Mouse (Mus musculus): ENCODE data around the gene Pcyox1. TPM values are rescaled to one million over a fixed set of nuclear protein-coding genes. Genes with fewer than 3 reads are reported as not detected.

The Pcyox1 gene
- total RNA-seq, 1 experiment, result 41.5 TPM

- Histone ChIP-seq H3K4me1 (ENCODE audit: control insufficient read depth in 2 of 2, insufficient read depth in 2 of 2, low read length in 2 of 2, poor library complexity in 1 of 2) (peaks cover 6 to 7% of the 10 kb centered on the region in 2 experiments; a peak in 2 of 4 replicates), H3K9me3 (ENCODE audit: control insufficient read depth, insufficient read depth, low read depth, low read length) (no peaks in the 10 kb centered on the region), H3K36me3 (ENCODE audit: control insufficient read depth, insufficient read depth, low read length, poor library complexity, severe bottlenecking) (peaks cover 9% of the 10 kb centered on the region; the same call in 1 of the 2 replicates), H3K27ac (ENCODE audit: insufficient read depth, low read depth, low read length, poor library complexity, severe bottlenecking) (no peak overlapping the region), H3K4me3 (ENCODE audit: insufficient read depth in 1 of 2, low read depth in 1 of 2, low read length in 2 of 2, poor library complexity in 1 of 2, severe bottlenecking in 1 of 2) (peak overlapping the region; percentile 88 to 94), H3K9ac (ENCODE audit: insufficient read depth, low read depth, low read length, poor library complexity, severe bottlenecking) (peak overlapping the region; percentile 81)
- DNase-seq (ENCODE audit: low read depth, low spot score), result no peak
- TF ChIP-seq CHD2 (IDR thresholded peaks at IDR 0.05; ENCODE audit: low read depth, low read length), result no peak
- TF ChIP-seq HCFC1 (IDR thresholded peaks at IDR 0.05; ENCODE audit: borderline replicate concordance, insufficient read depth, low read length), result no peak
- TF ChIP-seq MAFK (IDR thresholded peaks at IDR 0.05; ENCODE audit: insufficient read depth, low read depth, low read length), result no peak
- no peak for TF ChIP-seq ZC3H11A (IDR thresholded peaks at IDR 0.05; ENCODE audit: borderline replicate concordance, low read depth, low read length)
- no peak for TF ChIP-seq ZNF384 (IDR thresholded peaks at IDR 0.05; ENCODE audit: low read depth, low read length)
- in situ Hi-C loops (cut with MboI; ENCODE audit: low sequenced_read_pairs in 2 of 2, unreplicated experiment in 2 of 2), result no loop called here
Measured at GRCm38 (mm10) chr6:86397257-86397980, 465 bp upstream of the Pcyox1 start.

DNA sequence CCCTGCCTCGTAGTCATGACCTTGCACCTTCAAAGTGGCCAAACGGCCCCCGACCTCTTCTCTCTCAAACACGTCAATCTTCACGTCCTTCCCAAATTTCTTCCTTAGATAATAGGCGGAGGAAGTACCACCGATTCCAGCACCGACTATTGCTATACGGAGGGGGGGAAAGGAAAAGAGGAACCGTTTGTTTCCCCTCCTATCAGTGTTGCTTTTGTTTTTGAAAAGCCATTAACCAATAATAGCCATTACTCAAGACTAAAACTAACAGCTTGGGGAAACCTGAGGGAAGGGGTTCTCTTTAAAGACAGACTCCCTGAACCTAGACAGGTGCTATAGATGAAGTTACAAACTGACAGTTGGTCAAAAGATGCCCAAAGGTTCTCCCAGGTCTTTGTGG, 985 bp downstream of the Pcyox1 start:
- Histone ChIP-seq H3K27ac (ENCODE audit: insufficient read depth, low read depth, low read length, poor library complexity, severe bottlenecking) (no peak overlapping the region), H3K4me3 (ENCODE audit: insufficient read depth in 1 of 2, low read depth in 1 of 2, low read length in 2 of 2, poor library complexity in 1 of 2, severe bottlenecking in 1 of 2) (peak overlapping the region; percentile 88 to 94), H3K9me3 (ENCODE audit: control insufficient read depth, insufficient read depth, low read depth, low read length) (no peaks in the 10 kb centered on the region), H3K36me3 (ENCODE audit: control insufficient read depth, insufficient read depth, low read length, poor library complexity, severe bottlenecking) (peaks cover 16% of the 10 kb centered on the region), H3K9ac (ENCODE audit: insufficient read depth, low read depth, low read length, poor library complexity, severe bottlenecking) (peak overlapping the region; percentile 84), H3K4me1 (ENCODE audit: control insufficient read depth in 2 of 2, insufficient read depth in 2 of 2, low read length in 2 of 2, poor library complexity in 1 of 2) (peaks cover 6 to 7% of the 10 kb centered on the region in 2 experiments; a peak in 2 of 4 replicates)
- TF ChIP-seq MAFK (IDR thresholded peaks at IDR 0.05; ENCODE audit: insufficient read depth, low read depth, low read length), result no peak
- no peak for TF ChIP-seq HCFC1 (IDR thresholded peaks at IDR 0.05; ENCODE audit: borderline replicate concordance, insufficient read depth, low read length)
- no peak for TF ChIP-seq ZC3H11A (IDR thresholded peaks at IDR 0.05; ENCODE audit: borderline replicate concordance, low read depth, low read length)
- TF ChIP-seq ZNF384 (IDR thresholded peaks at IDR 0.05; ENCODE audit: low read depth, low read length), result no peak
- TF ChIP-seq CHD2 (IDR thresholded peaks at IDR 0.05; ENCODE audit: low read depth, low read length), result no peak
- in situ Hi-C loops (cut with MboI; ENCODE audit: low sequenced_read_pairs in 2 of 2, unreplicated experiment in 2 of 2), result no loop called here
- DNase-seq (ENCODE audit: low read depth, low spot score), result no peak

DNA sequence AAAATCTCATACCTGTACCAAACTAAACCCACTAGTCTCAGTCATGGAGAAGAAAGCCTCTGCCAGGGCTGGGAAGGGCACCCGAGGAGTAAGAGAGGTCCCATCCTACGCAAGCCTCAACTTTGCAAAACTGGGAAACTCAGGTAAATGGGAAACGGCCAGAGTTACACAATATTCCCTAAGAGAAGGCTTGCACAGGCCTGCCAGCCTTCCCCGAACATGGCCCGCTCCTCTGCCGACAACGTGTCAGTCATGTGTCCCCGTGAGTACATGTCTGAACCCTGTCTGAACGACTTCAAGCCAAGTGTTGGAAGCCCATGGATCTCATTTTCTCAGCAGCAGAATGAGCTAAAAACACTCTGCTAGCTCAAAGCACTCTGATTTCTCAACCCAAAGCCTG, 1.9 kb downstream of the Pcyox1 start:
- Histone ChIP-seq H3K9ac (ENCODE audit: insufficient read depth, low read depth, low read length, poor library complexity, severe bottlenecking) (no peak overlapping the region), H3K9me3 (ENCODE audit: control insufficient read depth, insufficient read depth, low read depth, low read length) (no peaks in the 10 kb centered on the region), H3K4me3 (ENCODE audit: insufficient read depth in 1 of 2, low read depth in 1 of 2, low read length in 2 of 2, poor library complexity in 1 of 2, severe bottlenecking in 1 of 2) (no peak overlapping the region), H3K36me3 (ENCODE audit: control insufficient read depth, insufficient read depth, low read length, poor library complexity, severe bottlenecking) (peaks cover 22% of the 10 kb centered on the region), H3K27ac (ENCODE audit: insufficient read depth, low read depth, low read length, poor library complexity, severe bottlenecking) (no peak overlapping the region), H3K4me1 (ENCODE audit: control insufficient read depth in 2 of 2, insufficient read depth in 2 of 2, low read length in 2 of 2, poor library complexity in 1 of 2) (peaks cover 6 to 7% of the 10 kb centered on the region in 2 experiments; a peak in 2 of 4 replicates)
- TF ChIP-seq MAFK (IDR thresholded peaks at IDR 0.05; ENCODE audit: insufficient read depth, low read depth, low read length) (no peak), ZNF384 (IDR thresholded peaks at IDR 0.05; ENCODE audit: low read depth, low read length) (no peak), ZC3H11A (IDR thresholded peaks at IDR 0.05; ENCODE audit: borderline replicate concordance, low read depth, low read length) (no peak), HCFC1 (IDR thresholded peaks at IDR 0.05; ENCODE audit: borderline replicate concordance, insufficient read depth, low read length) (no peak), CHD2 (IDR thresholded peaks at IDR 0.05; ENCODE audit: low read depth, low read length) (no peak)
- in situ Hi-C loops (cut with MboI; ENCODE audit: low sequenced_read_pairs in 2 of 2, unreplicated experiment in 2 of 2), result no loop called here
- DNase-seq (ENCODE audit: low read depth, low spot score), result no peak

- H3K36me3 ChIP-seq (ENCODE audit: control insufficient read depth, insufficient read depth, low read length, poor library complexity, severe bottlenecking), result peaks cover 24% of the 10 kb centered on the region
- no peak overlapping the region for H3K4me3 ChIP-seq (ENCODE audit: insufficient read depth in 1 of 2, low read depth in 1 of 2, low read length in 2 of 2, poor library complexity in 1 of 2, severe bottlenecking in 1 of 2)
- no peak overlapping the region for H3K9ac ChIP-seq (ENCODE audit: insufficient read depth, low read depth, low read length, poor library complexity, severe bottlenecking)
- in situ Hi-C loops (cut with MboI; ENCODE audit: low sequenced_read_pairs in 2 of 2, unreplicated experiment in 2 of 2), result no loop called here
- no peak for TF ChIP-seq ZNF384 (IDR thresholded peaks at IDR 0.05; ENCODE audit: low read depth, low read length)
- TF ChIP-seq HCFC1 (IDR thresholded peaks at IDR 0.05; ENCODE audit: borderline replicate concordance, insufficient read depth, low read length), result no peak
- TF ChIP-seq MAFK (IDR thresholded peaks at IDR 0.05; ENCODE audit: insufficient read depth, low read depth, low read length), result no peak
- TF ChIP-seq CHD2 (IDR thresholded peaks at IDR 0.05; ENCODE audit: low read depth, low read length), result no peak
- TF ChIP-seq ZC3H11A (IDR thresholded peaks at IDR 0.05; ENCODE audit: borderline replicate concordance, low read depth, low read length), result no peak
- no peak overlapping the region for H3K27ac ChIP-seq (ENCODE audit: insufficient read depth, low read depth, low read length, poor library complexity, severe bottlenecking)
- no peak for DNase-seq (ENCODE audit: low read depth, low spot score)
- no peaks in the 10 kb centered on the region for H3K9me3 ChIP-seq (ENCODE audit: control insufficient read depth, insufficient read depth, low read depth, low read length)
- peaks cover 6 to 7% of the 10 kb centered on the region in 2 experiments; a peak in 2 of 4 replicates for H3K4me1 ChIP-seq (ENCODE audit: control insufficient read depth in 2 of 2, insufficient read depth in 2 of 2, low read length in 2 of 2, poor library complexity in 1 of 2)
Measured at GRCm38 (mm10) chr6:86394078-86394720, 2.8 kb downstream of the Pcyox1 start.

All from ES-E14 (cell line).